ENCODE assay signal across 15 mouse cellular contexts in genomic region chr11:18531264-18532110, GRCm38 (mm10).
DNase-seq lines count a peak whose midpoint lies in the region; ATAC-seq and TF ChIP-seq lines count a peak whose summit lies in the region.
"Had no signal": no experiment of that assay in that cellular context is flagged by ENCODE, and none has a peak within 500 bp of the region (broad histone marks: within the 10 kb centered on the region; RNA-seq: fewer than 3 reads in every experiment).

No protein-coding gene starts in this region.

- no peak overlapping the region for H3K4me2 ChIP-seq in lung, embryonic 14.5 days
- H3K4me2 ChIP-seq: hindbrain, embryonic 14.5 days; limb, embryonic 13.5 days; neural tube, embryonic 13.5 days had no signal

- H3K27me3 ChIP-seq in heart, embryonic 10.5 days (ENCODE audit: insufficient read depth, poor library complexity, severe bottlenecking) = no peaks in the 10 kb centered on the region
- no peaks in the 10 kb centered on the region for H3K27me3 ChIP-seq in lung, embryonic 14.5 days (ENCODE audit: insufficient read depth, low read length)
- H3K27me3 ChIP-seq: neural tube, embryonic 13.5 days had no signal

- no peaks in the 10 kb centered on the region for H3K36me3 ChIP-seq in heart, embryonic 10.5 days
- no peaks in the 10 kb centered on the region for H3K36me3 ChIP-seq in lung, embryonic 14.5 days (ENCODE audit: insufficient read depth)
- H3K36me3 ChIP-seq: limb, embryonic 13.5 days; neural tube, embryonic 13.5 days had no signal

- TF ChIP-seq CTCF in lung, embryonic 14.5 days (IDR thresholded peaks at IDR 0.05; ENCODE audit: low read depth) = no peak

- no peak for ATAC-seq in lung, embryonic 14.5 days (ENCODE audit: insufficient read depth)
- no peak for ATAC-seq in inflammation-experienced regulatory T-cells, adult 6 months
- ATAC-seq: liver, postnatal 0 days had no signal

- no peak overlapping the region for H3K27ac ChIP-seq in heart, embryonic 10.5 days
- no peak overlapping the region for H3K27ac ChIP-seq in lung, embryonic 14.5 days (ENCODE audit: low read depth)
- H3K27ac ChIP-seq: hindbrain, embryonic 14.5 days; left cerebral cortex, adult 2 months; limb, embryonic 13.5 days; neural tube, embryonic 13.5 days had no signal

- H3K9me3 ChIP-seq in heart, embryonic 10.5 days = no peaks in the 10 kb centered on the region
- H3K9me3 ChIP-seq in lung, embryonic 14.5 days (ENCODE audit: low read depth, low read length) = no peaks in the 10 kb centered on the region
- H3K9me3 ChIP-seq: limb, embryonic 13.5 days; neural tube, embryonic 13.5 days had no signal

- H3K9ac ChIP-seq in lung, embryonic 14.5 days = no peak overlapping the region
- H3K9ac ChIP-seq: hindbrain, embryonic 14.5 days; limb, embryonic 13.5 days; liver, postnatal 0 days; neural tube, embryonic 13.5 days had no signal

- 68% methylated on average over 2 of the region's 2 CpGs for WGBS in heart, embryonic 10.5 days
- 53% methylated on average over 2 of the region's 2 CpGs for WGBS in lung, embryonic 14.5 days

- DNase-seq in adrenal gland, adult 2 months = peak; percentile 11
- no peak for DNase-seq in adrenal gland, adult 8-10 months
- peak; percentile 3 for DNase-seq in heart, adult 8-10 months (ENCODE audit: low spot score)
- no peak for DNase-seq in heart, embryonic 10.5 days (ENCODE audit: low spot score)
- peak; percentile 11 for DNase-seq in lung, embryonic 14.5 days
- no peak for DNase-seq in lung, postnatal 36 days
- DNase-seq in mesoderm, embryonic 11.5 days (ENCODE audit: low read depth, low spot score) = peak; percentile 53
- DNase-seq: cerebellum, adult 9-10 months; liver, postnatal 0 days; thymus, postnatal 36 days had no signal

- no peak overlapping the region for H3K4me3 ChIP-seq in heart, embryonic 10.5 days
- no peak overlapping the region for H3K4me3 ChIP-seq in lung, embryonic 14.5 days (ENCODE audit: low read depth, low read length)
- H3K4me3 ChIP-seq: left cerebral cortex, adult 2 months; limb, embryonic 13.5 days; neural tube, embryonic 13.5 days had no signal

- H3K4me1 ChIP-seq in heart, embryonic 10.5 days = peaks cover 3% of the 10 kb centered on the region; the same call in 1 of the 2 replicates
- no peaks in the 10 kb centered on the region for H3K4me1 ChIP-seq in lung, embryonic 14.5 days (ENCODE audit: insufficient read depth)
- H3K4me1 ChIP-seq: neural tube, embryonic 13.5 days had no signal

Comparison
In these comparisons a context has a peak if more than half of its experiments do, and no peak if none do; other contexts are left out.
1. DNase-seq: peak in adrenal gland, adult 2 months (single experiment), heart, adult 8-10 months (single experiment), lung, embryonic 14.5 days (single experiment) and mesoderm, embryonic 11.5 days (single experiment); none in adrenal gland, adult 8-10 months (single experiment), heart, embryonic 10.5 days (single experiment) and lung, postnatal 36 days (single experiment).